Mouse (Mus musculus) stomach, embryonic 15.5 days (tissue): Measurements from ENCODE around the gene Gm26602. TPM values are rescaled to one million over a fixed set of nuclear protein-coding genes. Genes with fewer than 3 reads are reported as not detected.

Source experiments
- ATAC-seq: fragments of 200-750 bp; cut with Nextera tagmentation; 2 replicates; pipeline ENCODE4 v1.8.0; 2017; ENCODE audit warnings: low read depth, moderate number of reproducible peaks, moderate TSS enrichment; ENCODE audit not compliant: insufficient read depth, low FRiP score
- H3K27ac ChIP-seq: fragments of 300-500 bp; sonication (generic); 2 replicates; pipeline ENCODE4 v1.5.1; 2015; ENCODE audit warnings: mild to moderate bottlenecking, inconsistent platforms
- H3K27me3 ChIP-seq: fragments of 300-500 bp; sonication (generic); replicated peaks from 2 replicates; pipeline ENCODE4 v1.6.1; 2015; ENCODE audit warnings: inconsistent platforms
- H3K36me3 ChIP-seq: fragments of 300-500 bp; sonication (generic); 2 replicates; pipeline ENCODE4 v1.6.1; 2015; ENCODE audit warnings: inconsistent platforms
- H3K4me1 ChIP-seq: fragments of 300-500 bp; sonication (generic); 2 replicates; pipeline ENCODE4 v1.6.1; 2015; ENCODE audit warnings: inconsistent platforms
- H3K4me2 ChIP-seq: fragments of 300-500 bp; sonication (generic); 2 replicates; pipeline ENCODE4 v1.6.1; 2015; ENCODE audit warnings: mild to moderate bottlenecking, inconsistent platforms
- H3K4me3 ChIP-seq: fragments of 300-500 bp; sonication (generic); replicated peaks from 2 replicates; pipeline ENCODE4 v1.5.1; 2015; ENCODE audit warnings: inconsistent platforms
- H3K9ac ChIP-seq: fragments of 300-500 bp; sonication (generic); 2 replicates; pipeline ENCODE4 v1.6.1; 2015; ENCODE audit warnings: inconsistent platforms
- H3K9me3 ChIP-seq: fragments of 300-500 bp; sonication (generic); 2 replicates; pipeline ENCODE4 v1.6.1; 2016; ENCODE audit warnings: inconsistent platforms
- WGBS: fragments of 180-500 bp; shearing (Covaris S2); methylation state at CpG from one replicate; pipeline ENCODE4 v1.1.7; 2015; 5-methylcytosine and 5-hydroxymethylcytosine counted together
- polyA plus RNA-seq: library from polyadenylated mRNA; unstranded; fragments of >200 nt; fragmentation: Nextera tagmentation; extraction: Ambion mirVana; gene quantifications from 2 replicates; pipeline ENCODE4 v1.2.1, GENCODE M21; 2015

The Gm26602 gene
- polyA plus RNA-seq, 1 experiment from 2014 or later, result 13.3 TPM

GRCm38 (mm10) chr10:79909092-79909922, 1.3 kb upstream of the Gm26602 start:
- Histone ChIP-seq H3K27me3 (no peaks in the 10 kb centered on the region), H3K36me3 (peaks cover 39% of the 10 kb centered on the region), H3K4me2 (peak overlapping the region; percentile 40), H3K4me1 (peaks cover 15% of the 10 kb centered on the region), H3K4me3 (peak overlapping the region; percentile 4; the same call in 1 of the 2 replicates), H3K9me3 (no peaks in the 10 kb centered on the region), H3K27ac (peak overlapping the region; percentile 97), H3K9ac (no peak overlapping the region)
- peak; percentile 38; the same call in 1 of the 2 replicates for ATAC-seq
- 25% methylated on average over 14 of the region's 14 CpGs for WGBS

- ATAC-seq, result no peak
- WGBS, result 69% methylated on average over 20 of the region's 20 CpGs
Observed at GRCm38 (mm10) chr10:79912412-79912811, 1.8 kb downstream of the Gm26602 start.

GRCm38 (mm10) chr10:79914131-79914947, 3.7 kb downstream of the Gm26602 start:
- Histone ChIP-seq H3K27ac (peak overlapping the region; percentile 67), H3K9me3 (no peaks in the 10 kb centered on the region), H3K36me3 (peaks cover 19% of the 10 kb centered on the region), H3K9ac (no peak overlapping the region), H3K4me1 (peaks cover 52% of the 10 kb centered on the region), H3K27me3 (peaks cover 18% of the 10 kb centered on the region), H3K4me2 (peak overlapping the region; percentile 84), H3K4me3 (no peak overlapping the region)
- 67% methylated on average over 11 of the region's 11 CpGs for WGBS
- ATAC-seq, result no peak

More at GRCm38 (mm10) chr10:79912412-79912811, 1.8 kb downstream of the Gm26602 start:
- Histone ChIP-seq H3K4me3 (no peak overlapping the region), H3K4me1 (peaks cover 39% of the 10 kb centered on the region), H3K4me2 (no peak overlapping the region), H3K9ac (no peak overlapping the region), H3K27me3 (no peaks in the 10 kb centered on the region), H3K9me3 (no peaks in the 10 kb centered on the region), H3K27ac (no peak overlapping the region), H3K36me3 (peaks cover 19% of the 10 kb centered on the region)

GRCm38 (mm10) chr10:79914948-79915596, 4.4 kb downstream of the Gm26602 start:
- H3K36me3 ChIP-seq, result peaks cover 19% of the 10 kb centered on the region
- 50% methylated on average over 7 of the region's 7 CpGs for WGBS
- peaks cover 53% of the 10 kb centered on the region for H3K4me1 ChIP-seq
- H3K4me3 ChIP-seq, result no peak overlapping the region; the same call in 1 of the 2 replicates
- peaks cover 25% of the 10 kb centered on the region for H3K27me3 ChIP-seq
- H3K9ac ChIP-seq, result no peak overlapping the region
- peak overlapping the region; percentile 67 for H3K27ac ChIP-seq
- no peaks in the 10 kb centered on the region for H3K9me3 ChIP-seq
- peak overlapping the region; percentile 84 for H3K4me2 ChIP-seq
- 0 out of 2 replicates have a peak, but pooled peaks have one; percentile 16 for ATAC-seq

GRCm38 (mm10) chr10:79916081-79916480, 5.4 kb downstream of the Gm26602 start:
- peak overlapping the region; percentile 91 for H3K9ac ChIP-seq
- peaks cover 14% of the 10 kb centered on the region for H3K36me3 ChIP-seq
- peak overlapping the region; percentile 84 for H3K4me2 ChIP-seq
- peaks cover 61% of the 10 kb centered on the region for H3K4me1 ChIP-seq
- H3K9me3 ChIP-seq, result no peaks in the 10 kb centered on the region
- ATAC-seq, result no peak
- WGBS, result 6% methylated on average over 8 of the region's 8 CpGs
- peaks cover 35% of the 10 kb centered on the region for H3K27me3 ChIP-seq
- peak overlapping the region; percentile 80 for H3K27ac ChIP-seq
- H3K4me3 ChIP-seq, result peak overlapping the region; percentile 85

GRCm38 (mm10) chr10:79916808-79917531, 6.3 kb downstream of the Gm26602 start, which contains the start of gene Kiss1r:
Gene Kiss1r (plus strand): TSS chr10:79916971.
- ATAC-seq, result peak; percentile 74
- H3K9me3 ChIP-seq, result no peaks in the 10 kb centered on the region
- peak within 1 kb of the TSS; percentile 85 for H3K4me3 ChIP-seq
- peaks cover 68% of the 10 kb centered on the region for H3K4me1 ChIP-seq
- H3K36me3 ChIP-seq, result peaks cover 7% of the 10 kb centered on the region; the same call in 1 of the 2 replicates
- H3K4me2 ChIP-seq, result peak within 1 kb of the TSS; percentile 84
- H3K27me3 ChIP-seq, result peaks cover 43% of the 10 kb centered on the region
- WGBS, result 2% methylated on average over 41 of the region's 42 CpGs
- H3K27ac ChIP-seq, result peak within 1 kb of the TSS; percentile 80
- H3K9ac ChIP-seq, result peak within 1 kb of the TSS; percentile 91

- Histone ChIP-seq H3K4me1 (peaks cover 68% of the 10 kb centered on the region), H3K4me3 (peak overlapping the region; percentile 85), H3K27me3 (peaks cover 49% of the 10 kb centered on the region), H3K9ac (peak overlapping the region; percentile 91; the same call in 1 of the 2 replicates), H3K36me3 (0 out of 2 replicates have a peak, but pooled peaks cover 2% of the 10 kb centered on the region), H3K9me3 (no peaks in the 10 kb centered on the region), H3K27ac (no peak overlapping the region), H3K4me2 (peak overlapping the region; percentile 84)
- no peak for ATAC-seq
- WGBS, result 68% methylated on average over 5 of the region's 5 CpGs
Observed at GRCm38 (mm10) chr10:79917532-79918100, 7.0 kb downstream of the Gm26602 start.

GRCm38 (mm10) chr10:79918231-79919078, 7.8 kb downstream of the Gm26602 start:
- Histone ChIP-seq H3K36me3 (no peaks in the 10 kb centered on the region), H3K9ac (no peak overlapping the region), H3K4me2 (peak overlapping the region; percentile 32), H3K27ac (no peak overlapping the region), H3K4me3 (peak overlapping the region; percentile 19), H3K9me3 (no peaks in the 10 kb centered on the region), H3K4me1 (peaks cover 68% of the 10 kb centered on the region), H3K27me3 (peaks cover 55% of the 10 kb centered on the region)
- WGBS, result 15% methylated on average over 34 of the region's 35 CpGs
- ATAC-seq, result no peak

- H3K9me3 ChIP-seq, result no peaks in the 10 kb centered on the region
- 8% methylated on average over 21 of the region's 21 CpGs for WGBS
Observed at GRCm38 (mm10) chr10:79919251-79919849, 8.7 kb downstream of the Gm26602 start.

More at GRCm38 (mm10) chr10:79919251-79919849, 8.7 kb downstream of the Gm26602 start:
- no peak overlapping the region for H3K27ac ChIP-seq
- H3K27me3 ChIP-seq, result peaks cover 55% of the 10 kb centered on the region
- no peak for ATAC-seq
- H3K4me3 ChIP-seq, result peak overlapping the region; percentile 16; the same call in 1 of the 2 replicates
- H3K9ac ChIP-seq, result peak overlapping the region; percentile 16; the same call in 1 of the 2 replicates
- H3K4me1 ChIP-seq, result peaks cover 62% of the 10 kb centered on the region
- H3K36me3 ChIP-seq, result no peaks in the 10 kb centered on the region
- H3K4me2 ChIP-seq, result peak overlapping the region; percentile 46
